Mouse (Mus musculus): ENCODE data around the gene Crebbp. TPM values are rescaled to one million over a fixed set of nuclear protein-coding genes. Genes with fewer than 3 reads are reported as not detected.

Gene Crebbp
- polyA plus RNA-seq (2021; fragmentation: Nextera tagmentation): 20.6 and 23.2 TPM in 2 replicates
- long read RNA-seq, experiment 1, partial matches to known transcripts: 25 of 50 reads
- long read RNA-seq, experiment 1, other reads (novel, unspliced or antisense): 25 of 50 reads
- long read RNA-seq, experiment 2, partial matches to known transcripts: 17 of 55 reads
- long read RNA-seq, experiment 2, other reads (novel, unspliced or antisense): 38 of 55 reads

DNA sequence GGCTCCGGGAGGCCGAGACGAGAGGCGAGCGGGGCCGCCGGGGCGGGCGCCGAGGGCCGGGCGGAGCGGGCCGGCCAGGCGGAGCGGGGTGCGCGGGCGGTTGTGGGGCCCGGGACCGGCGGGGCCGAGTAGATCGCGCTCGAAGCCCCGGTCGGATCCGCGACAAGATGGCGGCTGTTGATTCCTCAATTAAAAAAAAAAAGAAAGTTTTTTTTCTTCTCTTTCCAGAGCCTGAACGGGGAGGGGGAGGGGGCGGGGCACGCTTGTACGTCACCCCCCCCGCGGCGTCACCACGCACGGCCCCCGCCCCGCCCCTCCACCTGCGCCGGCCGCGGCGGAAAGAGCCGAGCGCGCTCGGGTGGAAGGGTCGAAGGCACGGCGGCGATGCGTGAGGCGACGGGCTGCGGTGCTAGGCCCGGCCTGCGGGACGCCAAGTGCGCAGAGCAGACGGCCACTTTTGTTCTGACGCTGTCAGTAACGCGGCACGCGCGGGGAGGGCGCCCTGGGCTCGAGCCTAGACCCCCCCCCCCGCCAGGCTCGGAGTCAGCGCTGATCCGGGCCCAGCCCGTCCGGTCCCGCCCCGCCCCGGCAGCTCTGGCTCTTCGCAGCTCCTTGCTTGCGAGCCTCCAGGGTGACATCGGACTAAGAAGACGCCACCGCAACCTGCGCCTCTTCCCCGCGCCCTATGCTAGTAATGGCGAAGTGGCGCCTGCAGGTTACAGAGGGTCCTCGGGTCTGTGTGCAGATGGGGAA, at the start of gene Crebbp:
Gene Crebbp, minus strand, starts transcription at position 199 of the 753 bp plus-strand sequence.

DNA sequence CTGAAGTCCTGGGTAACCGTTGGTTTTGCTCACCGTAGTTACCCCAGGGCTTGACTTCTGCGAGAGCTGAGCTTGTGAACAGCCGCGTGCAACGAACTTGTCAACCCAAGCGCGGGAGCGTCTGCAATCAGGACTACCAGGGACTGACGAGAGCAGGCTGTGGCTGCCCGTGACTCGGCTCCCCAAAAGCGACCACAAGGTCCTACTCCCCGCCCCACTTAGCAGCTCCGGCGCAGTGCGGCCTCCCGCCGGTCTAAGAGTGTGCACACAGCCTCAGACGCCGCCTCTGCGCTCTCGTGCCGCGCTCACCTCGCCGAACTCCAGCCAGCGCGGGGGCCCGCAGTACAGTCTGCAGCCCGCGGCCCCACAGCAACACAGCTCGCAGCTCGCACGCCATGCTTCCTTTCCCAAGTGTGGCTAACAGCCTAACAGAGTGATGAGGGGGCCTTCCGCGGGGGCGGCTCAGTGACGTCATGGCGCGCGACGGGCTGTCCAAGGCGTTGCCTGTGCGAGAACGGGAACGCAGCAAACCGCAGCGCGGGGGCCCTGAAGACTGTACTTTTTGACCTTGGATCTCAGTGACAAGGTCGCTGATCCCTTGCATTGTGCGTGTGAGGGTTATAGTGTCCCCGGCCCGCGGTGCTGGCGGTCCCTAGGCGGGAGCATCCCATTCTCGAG, 136.3 kb downstream of the Crebbp start, which contains the start of gene Trap1:
Gene Trap1, minus strand, starts transcription at position 444 of the 678 bp plus-strand sequence.

DNA sequence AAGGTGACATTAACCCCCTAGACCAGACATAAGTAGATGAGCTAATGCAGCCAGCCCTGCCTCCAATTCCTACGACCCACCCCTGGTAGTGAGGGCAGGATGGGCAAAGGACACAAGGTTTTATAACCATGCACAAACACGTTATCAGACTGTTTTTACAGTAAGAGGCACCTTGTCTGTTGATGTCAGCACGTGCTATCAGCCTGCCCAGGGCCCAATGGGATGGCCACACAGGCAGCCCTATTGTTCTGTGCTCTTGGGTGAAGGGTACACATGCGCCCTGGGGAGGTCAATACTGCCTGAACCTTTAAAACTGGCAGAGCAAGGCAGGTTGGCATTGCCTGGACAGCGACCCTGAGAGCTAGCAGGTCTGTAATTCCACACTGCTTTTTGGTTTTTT, 177.0 kb downstream of the Crebbp start, which contains the start of gene Dnase1:
Gene Dnase1, plus strand, starts transcription at position 136 of the 400 bp plus-strand sequence.

Small RNA genes within 50 kb of the gene (microRNA-seq; reads per million reads assigned to microRNA genes)
- not detected for gene Gm23413

Other genes with a start within 250 kb of the Crebbp start
- 0.19 and 0.23 TPM in 2 replicates for gene Nlrc3, start 237.4 kb downstream of the Crebbp start, polyA plus RNA-seq (2021; fragmentation: Nextera tagmentation)
- 5.5 and 6.9 TPM in 2 replicates for gene Slx4, start 210.2 kb downstream of the Crebbp start, polyA plus RNA-seq (2021; fragmentation: Nextera tagmentation)
- gene Dnase1, start 177.1 kb downstream of the Crebbp start, polyA plus RNA-seq (2021; fragmentation: Nextera tagmentation): 1.0 TPM in 2 replicates
- gene Trap1, start 136.2 kb downstream of the Crebbp start, polyA plus RNA-seq (2021; fragmentation: Nextera tagmentation): 28.3 and 30.5 TPM in 2 replicates
- gene Adcy9, start 206.5 kb upstream of the Crebbp start, polyA plus RNA-seq (2021; fragmentation: Nextera tagmentation): 7.0 and 7.8 TPM in 2 replicates

Data from layer of hippocampus, adult 6 months (tissue).